Mouse (Mus musculus) stomach, postnatal 0 days (tissue): ENCODE data around the gene Jazf1. TPM values are rescaled to one million over a fixed set of nuclear protein-coding genes. Genes with fewer than 3 reads are reported as not detected.

Experiments used
- ATAC-seq: fragments of 200-750 bp; cut with Nextera tagmentation; 2 replicates; pipeline ENCODE4 v1.8.0; 2017; ENCODE audit not compliant: low FRiP score, low TSS enrichment
- DNase-seq: peaks from one replicate; pipeline ENCODE4 v3.0.0-alpha.2; 2016; ENCODE audit warnings: low spot score
- H3K27ac ChIP-seq: fragments of 300-500 bp; sonication (generic); replicated peaks from 2 replicates; pipeline ENCODE4 v1.5.1; 2014; ENCODE audit warnings: mild to moderate bottlenecking, control low read depth
- H3K27me3 ChIP-seq: fragments of 300-500 bp; sonication (generic); 2 replicates; pipeline ENCODE4 v1.6.1; 2014; ENCODE audit warnings: low read length; ENCODE audit not compliant: control insufficient read depth, insufficient read depth
- H3K36me3 ChIP-seq: fragments of 300-500 bp; sonication (generic); 2 replicates; pipeline ENCODE4 v1.6.1; 2014; ENCODE audit warnings: low read length, mixed read lengths; ENCODE audit not compliant: control insufficient read depth, insufficient read depth
- H3K4me1 ChIP-seq: fragments of 300-500 bp; sonication (generic); replicated peaks from 2 replicates; pipeline ENCODE4 v1.6.1; 2014; ENCODE audit warnings: antibody characterized with exemption; ENCODE audit not compliant: control insufficient read depth, insufficient read depth
- H3K4me2 ChIP-seq: fragments of 300-500 bp; sonication (generic); replicated peaks from 2 replicates; pipeline ENCODE4 v1.6.1; 2014; ENCODE audit warnings: low read depth, mild to moderate bottlenecking, control low read depth, moderate library complexity
- H3K4me3 ChIP-seq: fragments of 300-500 bp; sonication (generic); 2 replicates; pipeline ENCODE4 v1.5.1; 2014; ENCODE audit warnings: low read depth, low read length, control low read depth
- H3K9ac ChIP-seq: fragments of 300-500 bp; sonication (generic); 2 replicates; pipeline ENCODE4 v1.6.1; 2014; ENCODE audit warnings: mild to moderate bottlenecking, low read length, control low read depth, mixed read lengths
- H3K9me3 ChIP-seq: fragments of 300-500 bp; sonication (generic); 2 replicates; pipeline ENCODE4 v1.6.1; 2016; ENCODE audit warnings: low read length; ENCODE audit not compliant: control insufficient read depth
- CTCF ChIP-seq: IDR thresholded peaks from 2 replicates; pipeline ENCODE4 v1.5.1; 2016; ENCODE audit warnings: antibody characterized with exemption, low read depth, mild to moderate bottlenecking, moderate library complexity
- EP300 ChIP-seq: optimal IDR thresholded peaks from 2 replicates; pipeline ENCODE3; 2016; ENCODE audit warnings: antibody characterized with exemption
- WGBS: fragments of 180-500 bp; shearing (Covaris S2); extraction: QIAGEN DNeasy Blood & Tissue Kit; methylation state at CpG from one replicate; pipeline ENCODE4 v1.1.7; 2014; 5-methylcytosine and 5-hydroxymethylcytosine counted together
- polyA plus RNA-seq: library from polyadenylated mRNA; unstranded; fragments of >200 nt; fragmentation: Nextera tagmentation; extraction: Ambion mirVana; gene quantifications from 2 replicates; pipeline ENCODE4 v1.2.1, GENCODE M21; 2015

The Jazf1 gene
- polyA plus RNA-seq, 1 experiment from 2014 or later = 5.1 TPM

GRCm38 (mm10) chr6:52730338-52730737 lies 338.1 kb downstream of the Jazf1 start:
- Histone ChIP-seq H3K27ac (no peak overlapping the region), H3K9me3 (no peaks in the 10 kb centered on the region), H3K4me1 (no peaks in the 10 kb centered on the region), H3K36me3 (peaks cover 6% of the 10 kb centered on the region), H3K27me3 (no peaks in the 10 kb centered on the region), H3K9ac (no peak overlapping the region), H3K4me3 (no peak overlapping the region), H3K4me2 (no peak overlapping the region)
- no peak for ATAC-seq
- TF ChIP-seq CTCF (no peak), EP300 (no peak)
- DNase-seq = no peak
- 72% methylated on average over 4 of the region's 4 CpGs for WGBS

GRCm38 (mm10) chr6:52724805-52725439 lies 343.5 kb downstream of the Jazf1 start:
- no peaks in the 10 kb centered on the region for H3K4me1 ChIP-seq
- 56% methylated on average over 8 of the region's 8 CpGs for WGBS
- peaks cover 6% of the 10 kb centered on the region; the same call in 1 of the 2 replicates for H3K36me3 ChIP-seq
- no peak overlapping the region for H3K4me3 ChIP-seq
- no peak overlapping the region for H3K4me2 ChIP-seq
- H3K9me3 ChIP-seq = no peaks in the 10 kb centered on the region
- no peaks in the 10 kb centered on the region for H3K27me3 ChIP-seq
- ATAC-seq (no peak), DNase-seq (peak; percentile 55)
- TF ChIP-seq EP300 (no peak), CTCF (peak; percentile 97)
- no peak overlapping the region for H3K9ac ChIP-seq
- H3K27ac ChIP-seq = no peak overlapping the region

Other genes starting within 250 kb of the Jazf1 start
- gene Creb5, start 218.6 kb upstream of the Jazf1 start, polyA plus RNA-seq = 3.2 and 5.3 TPM in 2 replicates